Mouse (Mus musculus) hindbrain, embryonic 13.5 days (tissue): ENCODE results near the gene Bloc1s3. TPM values are rescaled to one million over a fixed set of nuclear protein-coding genes. Genes with fewer than 3 reads are reported as not detected.

Source experiments
- ATAC-seq: fragments of 200-750 bp; cut with Nextera tagmentation; 2 replicates; pipeline ENCODE4 v1.8.0; 2017; ENCODE audit warnings: moderate TSS enrichment; ENCODE audit not compliant: low FRiP score
- H3K27ac ChIP-seq: fragments of 300-500 bp; sonication (generic); 2 replicates; pipeline ENCODE4 v1.5.1; 2015; ENCODE audit warnings: inconsistent platforms, mild to moderate bottlenecking, moderate library complexity
- H3K27me3 ChIP-seq: fragments of 300-500 bp; sonication (generic); 2 replicates; pipeline ENCODE4 v1.6.1; 2015; ENCODE audit warnings: mild to moderate bottlenecking, inconsistent platforms
- H3K36me3 ChIP-seq: fragments of 300-500 bp; sonication (generic); 2 replicates; pipeline ENCODE4 v1.6.1; 2015; ENCODE audit warnings: mild to moderate bottlenecking, inconsistent platforms
- H3K4me1 ChIP-seq: fragments of 300-500 bp; sonication (generic); replicated peaks from 2 replicates; pipeline ENCODE4 v1.6.1; 2015; ENCODE audit warnings: inconsistent platforms
- H3K4me2 ChIP-seq: fragments of 300-500 bp; sonication (generic); 2 replicates; pipeline ENCODE4 v1.6.1; 2015; ENCODE audit warnings: inconsistent platforms, mild to moderate bottlenecking, moderate library complexity
- H3K4me3 ChIP-seq: fragments of 300-500 bp; sonication (generic); 2 replicates; pipeline ENCODE4 v1.5.1; 2015; ENCODE audit warnings: mild to moderate bottlenecking, inconsistent platforms
- H3K9ac ChIP-seq: fragments of 300-500 bp; sonication (generic); 2 replicates; pipeline ENCODE4 v1.6.1; 2015; ENCODE audit warnings: mild to moderate bottlenecking, inconsistent platforms
- H3K9me3 ChIP-seq: fragments of 300-500 bp; sonication (generic); 2 replicates; pipeline ENCODE4 v1.6.1; 2016; ENCODE audit warnings: inconsistent platforms
- WGBS: fragments of 180-500 bp; shearing (Covaris S2); methylation state at CpG from one replicate; pipeline ENCODE4 v1.1.7; 2015; 5-methylcytosine and 5-hydroxymethylcytosine counted together
- polyA plus RNA-seq: library from polyadenylated mRNA; unstranded; fragments of >200 nt; fragmentation: Nextera tagmentation; extraction: Ambion mirVana; gene quantifications from 2 replicates; pipeline ENCODE4 v1.2.1, GENCODE M21; 2015

Bloc1s3 gene
- polyA plus RNA-seq, 1 experiment from 2014 or later: 3.5 TPM

DNA sequence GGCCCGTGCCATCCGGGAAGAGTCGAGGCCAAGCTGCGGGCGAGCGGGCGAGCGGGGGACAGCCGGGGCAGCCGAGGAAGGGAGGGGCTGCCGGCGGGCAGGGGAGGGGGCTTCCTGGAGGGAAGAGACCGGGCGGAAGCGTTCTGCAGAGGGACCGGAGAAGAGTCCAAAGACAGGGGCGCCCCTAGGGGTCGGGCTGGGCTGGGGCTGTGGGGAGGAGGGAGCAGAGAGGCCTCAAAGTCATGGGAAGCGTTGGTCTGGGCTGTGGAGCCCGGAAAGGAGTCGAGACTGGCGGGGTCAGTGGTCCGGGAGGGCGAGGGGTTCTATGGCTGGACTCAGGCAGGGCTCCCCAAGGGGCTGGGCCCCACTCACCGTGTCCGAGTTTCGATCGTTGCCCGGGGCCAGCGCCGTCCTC, 50.1 kb downstream of the Bloc1s3 start:
- under 1% methylated on average over 26 of the region's 31 CpGs for WGBS
- Histone ChIP-seq H3K9me3 (no peaks in the 10 kb centered on the region), H3K4me2 (peak overlapping the region; percentile 98), H3K27ac (peak overlapping the region; percentile 90), H3K9ac (peak overlapping the region; percentile 96), H3K27me3 (0 out of 2 replicates have a peak, but pooled peaks cover 5% of the 10 kb centered on the region), H3K4me3 (peak overlapping the region; percentile 87), H3K4me1 (peaks cover 29% of the 10 kb centered on the region), H3K36me3 (peaks cover 17% of the 10 kb centered on the region)
- peak; percentile 69 for ATAC-seq

DNA sequence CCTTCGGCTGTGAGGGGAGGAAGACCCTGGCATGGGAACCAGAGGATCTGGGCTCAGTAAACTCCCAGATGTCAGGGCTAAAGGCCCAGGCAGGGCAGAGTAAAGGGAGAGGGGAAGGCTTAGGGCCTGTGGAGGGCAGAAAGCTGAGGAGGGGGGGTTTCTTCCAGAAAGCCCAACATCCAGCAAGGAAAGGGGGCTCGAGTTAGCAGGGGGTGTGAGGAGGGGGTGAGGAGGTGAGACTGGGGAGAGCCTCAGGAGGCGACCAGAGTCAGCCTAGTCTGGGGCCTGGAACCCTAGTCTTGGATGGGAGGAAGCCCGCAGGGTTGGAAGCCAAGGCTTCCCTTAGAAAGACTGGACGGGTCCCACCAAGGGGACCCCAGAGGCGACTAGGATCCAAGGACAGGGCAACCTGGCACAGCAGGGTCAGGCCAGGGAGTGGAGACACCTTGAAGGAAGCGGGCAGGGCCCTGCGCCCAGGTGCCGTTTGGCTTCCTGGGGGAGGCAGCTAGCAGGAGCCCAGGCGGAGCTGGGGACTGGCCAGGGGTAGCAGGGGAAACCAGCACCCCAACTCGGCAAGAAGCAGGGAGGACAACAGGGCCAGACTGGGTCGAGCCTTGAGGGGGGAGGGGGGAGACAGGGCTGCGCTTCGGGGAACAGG, 50.6 kb downstream of the Bloc1s3 start:
- Histone ChIP-seq H3K36me3 (peaks cover 17% of the 10 kb centered on the region), H3K4me3 (peak overlapping the region; percentile 87), H3K4me2 (peak overlapping the region; percentile 98), H3K4me1 (peaks cover 29% of the 10 kb centered on the region), H3K9me3 (no peaks in the 10 kb centered on the region), H3K27me3 (no peaks in the 10 kb centered on the region), H3K9ac (peak overlapping the region; percentile 96), H3K27ac (peak overlapping the region; percentile 90)
- WGBS: 10% methylated on average over 14 of the region's 14 CpGs
- peak; percentile 36 for ATAC-seq

DNA sequence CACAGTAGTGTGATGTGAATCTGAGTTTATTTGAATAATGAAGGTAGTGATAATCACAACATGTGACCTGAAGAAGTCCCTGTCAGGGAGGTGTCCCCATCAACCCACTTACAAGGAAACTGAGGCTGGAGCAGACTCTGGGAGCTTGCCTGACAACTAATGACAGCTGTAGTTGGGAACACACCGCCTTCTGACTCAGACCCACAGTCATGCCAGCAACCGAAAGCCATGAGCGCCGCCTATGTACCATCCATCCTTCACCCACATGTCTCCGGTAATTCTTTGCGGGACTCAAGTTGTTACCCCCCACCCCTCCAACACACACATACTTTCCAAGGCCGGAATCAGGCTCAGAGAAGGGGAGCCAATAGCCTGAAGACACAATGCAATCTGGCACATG, 51.5 kb downstream of the Bloc1s3 start:
- H3K9ac ChIP-seq: 0 out of 2 replicates have a peak overlapping the region, but pooled peaks have one; percentile 96
- H3K27ac ChIP-seq: no peak overlapping the region
- H3K27me3 ChIP-seq: no peaks in the 10 kb centered on the region
- no peak for ATAC-seq
- peak overlapping the region; percentile 87; the same call in 1 of the 2 replicates for H3K4me3 ChIP-seq
- peaks cover 29% of the 10 kb centered on the region for H3K4me1 ChIP-seq
- WGBS: 96% methylated on average over 7 of the region's 7 CpGs
- peak overlapping the region; percentile 98 for H3K4me2 ChIP-seq
- no peaks in the 10 kb centered on the region for H3K9me3 ChIP-seq
- peaks cover 24% of the 10 kb centered on the region for H3K36me3 ChIP-seq

DNA sequence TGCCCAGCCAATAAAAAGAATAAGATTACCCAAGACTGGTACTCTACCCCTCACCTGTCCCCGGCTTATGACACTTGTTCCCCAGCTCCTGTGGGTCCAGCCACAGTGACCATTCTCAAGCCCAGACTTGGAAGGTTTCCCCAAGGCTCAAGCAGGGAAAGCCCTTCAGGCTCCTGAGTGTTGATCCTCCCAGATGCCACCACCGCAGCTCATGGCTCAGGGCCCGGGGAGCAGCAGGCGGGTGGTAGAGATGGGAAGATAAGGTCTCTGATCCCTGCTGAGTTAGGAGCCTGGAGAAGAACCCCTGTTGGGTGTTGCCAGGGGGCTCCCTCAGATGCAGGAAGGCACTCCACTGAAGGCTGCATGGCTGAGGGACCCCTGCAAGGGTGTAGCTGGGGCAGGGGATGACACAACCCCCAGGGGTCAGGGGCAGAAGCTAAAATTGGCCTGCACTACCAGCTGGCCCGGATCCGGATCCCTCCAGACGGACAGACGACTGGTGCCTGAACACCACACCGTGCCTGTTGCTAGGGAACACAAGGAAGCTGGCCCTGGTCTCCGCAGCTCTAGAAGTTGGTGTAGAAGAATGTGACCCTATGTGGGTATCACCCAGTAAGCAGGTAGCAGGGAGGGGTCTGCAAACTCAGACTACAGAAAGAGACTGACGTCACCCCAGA, 52.2 kb downstream of the Bloc1s3 start:
- Histone ChIP-seq H3K4me3 (no peak overlapping the region), H3K9me3 (no peaks in the 10 kb centered on the region), H3K9ac (no peak overlapping the region), H3K27ac (no peak overlapping the region), H3K27me3 (no peaks in the 10 kb centered on the region), H3K36me3 (peaks cover 30% of the 10 kb centered on the region), H3K4me2 (peak overlapping the region; percentile 98; the same call in 1 of the 2 replicates), H3K4me1 (peaks cover 29% of the 10 kb centered on the region)
- WGBS: 68% methylated on average over 11 of the region's 11 CpGs
- ATAC-seq: no peak

DNA sequence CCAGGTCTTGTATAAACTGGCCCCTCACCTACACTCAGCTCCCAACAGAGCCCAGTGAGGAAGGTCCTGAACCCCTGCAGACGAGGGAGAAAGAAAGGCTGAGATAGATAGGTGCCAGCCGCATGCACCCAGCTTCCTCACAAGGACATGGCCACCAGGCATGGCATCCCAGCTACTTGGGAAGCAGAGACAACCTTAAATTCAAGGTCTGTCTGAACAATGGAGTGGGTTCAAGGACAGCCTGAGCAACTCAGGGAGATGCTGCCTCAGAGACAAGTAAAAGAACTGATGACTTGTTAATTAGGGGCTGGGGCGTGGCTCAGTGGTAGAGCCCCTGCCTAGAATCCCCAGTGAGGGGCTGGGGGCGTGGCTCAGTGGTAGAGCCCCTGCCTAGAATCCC, 53.0 kb downstream of the Bloc1s3 start:
- H3K4me1 ChIP-seq: peaks cover 29% of the 10 kb centered on the region
- peaks cover 38% of the 10 kb centered on the region for H3K36me3 ChIP-seq
- ATAC-seq: no peak
- H3K9ac ChIP-seq: no peak overlapping the region
- no peak overlapping the region for H3K4me3 ChIP-seq
- no peak overlapping the region for H3K4me2 ChIP-seq
- no peaks in the 10 kb centered on the region for H3K9me3 ChIP-seq
- no peak overlapping the region for H3K27ac ChIP-seq
- H3K27me3 ChIP-seq: no peaks in the 10 kb centered on the region
- 96% methylated on average over 4 of the region's 4 CpGs for WGBS

Other genes starting within 250 kb of the Bloc1s3 start
- 38.5 and 39.7 TPM in 2 replicates for gene Vasp, start 236.6 kb downstream of the Bloc1s3 start, polyA plus RNA-seq
- gene Ppm1n, start 228.3 kb downstream of the Bloc1s3 start, polyA plus RNA-seq: 0.49 and 0.69 TPM in 2 replicates
- 101 and 104 TPM in 2 replicates for gene Rtn2, start 225.7 kb downstream of the Bloc1s3 start, polyA plus RNA-seq
- 0.06 and 0.08 TPM in 2 replicates for gene Fosb, start 198.3 kb downstream of the Bloc1s3 start, polyA plus RNA-seq
- 84.9 and 96.6 TPM in 2 replicates for gene Ercc1, start 163.6 kb downstream of the Bloc1s3 start, polyA plus RNA-seq
- gene Cd3eap, start 148.9 kb downstream of the Bloc1s3 start, polyA plus RNA-seq: 20.9 and 22.1 TPM in 2 replicates
- 1.4 and 2.2 TPM in 2 replicates for gene Ppp1r13l, start 148.6 kb downstream of the Bloc1s3 start, polyA plus RNA-seq
- 20.9 and 28.4 TPM in 2 replicates for gene Ercc2, start 126.4 kb downstream of the Bloc1s3 start, polyA plus RNA-seq
- 2.1 and 2.4 TPM in 2 replicates for gene Klc3, start 104.3 kb downstream of the Bloc1s3 start, polyA plus RNA-seq
- 0.81 and 0.87 TPM in 2 replicates for gene Ckm, start 103.6 kb downstream of the Bloc1s3 start, polyA plus RNA-seq
- gene Mark4, start 49.5 kb downstream of the Bloc1s3 start, polyA plus RNA-seq: 16.1 TPM in 2 replicates
- 0.38 and 0.43 TPM in 2 replicates for gene Exoc3l2, start 45.0 kb downstream of the Bloc1s3 start, polyA plus RNA-seq
- 43.9 and 44.9 TPM in 2 replicates for gene Trappc6a, start within 50 bp of the Bloc1s3 start, polyA plus RNA-seq
- 0.32 and 0.50 TPM in 2 replicates for gene Nkpd1, start 9.5 kb upstream of the Bloc1s3 start, polyA plus RNA-seq
- gene Ppp1r37, start 54.7 kb upstream of the Bloc1s3 start, polyA plus RNA-seq: 32.1 and 32.7 TPM in 2 replicates
- 0.17 and 0.22 TPM in 2 replicates for gene Zfp296, start 68.9 kb upstream of the Bloc1s3 start, polyA plus RNA-seq
- 139 and 144 TPM in 2 replicates for gene Gemin7, start 69.2 kb upstream of the Bloc1s3 start, polyA plus RNA-seq
- gene Clasrp, start 96.1 kb upstream of the Bloc1s3 start, polyA plus RNA-seq: 54.2 and 60.5 TPM in 2 replicates
- 4.9 and 5.4 TPM in 2 replicates for gene Relb, start 121.1 kb upstream of the Bloc1s3 start, polyA plus RNA-seq
- gene Clptm1, start 156.7 kb upstream of the Bloc1s3 start, polyA plus RNA-seq: 108 and 109 TPM in 2 replicates
- gene Apoc2, start 169.6 kb upstream of the Bloc1s3 start, polyA plus RNA-seq: 0.56 TPM in 1 of 2 replicates, not detected in the other
- not detected in 2 replicates for gene Gm44805, start 173.1 kb upstream of the Bloc1s3 start, polyA plus RNA-seq
- gene Apoc4, start 173.1 kb upstream of the Bloc1s3 start, polyA plus RNA-seq: 0.12 TPM in 1 of 2 replicates, not detected in the other
- 2.7 and 3.8 TPM in 2 replicates for gene Apoc1, start 184.3 kb upstream of the Bloc1s3 start, polyA plus RNA-seq
- 339 and 374 TPM in 2 replicates for gene Apoe, start 190.8 kb upstream of the Bloc1s3 start, polyA plus RNA-seq
- 119 and 124 TPM in 2 replicates for gene Tomm40, start 207.1 kb upstream of the Bloc1s3 start, polyA plus RNA-seq
- 49.1 and 49.8 TPM in 2 replicates for gene Nectin2, start 242.1 kb upstream of the Bloc1s3 start, polyA plus RNA-seq